Mouse (Mus musculus) liver, postnatal 0 days (tissue): ENCODE measurements around the gene 1700034J05Rik.

Experiments
- CTCF ChIP-seq: sonication (generic); IDR thresholded peaks from 2 replicates; pipeline ENCODE4 v1.5.1; 2016; ENCODE audit warnings: antibody characterized with exemption, low read depth
- EP300 ChIP-seq: IDR thresholded peaks from 2 replicates; pipeline ENCODE4 v1.6.1; 2016; ENCODE audit warnings: antibody characterized with exemption, low read depth, mild to moderate bottlenecking

DNA sequence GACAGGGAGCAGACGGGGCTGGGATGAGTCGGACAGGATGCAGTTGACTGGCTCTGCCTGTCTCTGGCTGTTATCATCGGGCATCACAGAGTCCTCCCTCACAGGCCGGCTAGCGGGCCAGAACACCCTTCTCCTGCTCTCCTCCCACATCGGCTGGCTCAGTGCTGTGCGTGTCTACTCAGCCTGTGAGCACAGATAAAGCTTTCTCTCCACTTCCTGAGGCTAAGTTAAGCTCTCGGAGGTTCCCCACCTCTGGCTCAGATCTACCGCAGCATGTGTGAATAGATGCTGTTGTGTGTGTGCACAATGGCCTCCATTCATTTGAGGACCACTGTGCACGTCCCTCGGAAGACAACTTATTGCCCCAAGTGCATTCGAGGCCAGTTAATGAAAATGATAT is 1.7 kb upstream of the 1700034J05Rik start:
- TF ChIP-seq CTCF = no peak
- no peak for TF ChIP-seq EP300
